Mouse (Mus musculus) CD8-positive naive resting alpha-beta T cell, adult 2 months (primary cell): Measurements from ENCODE around the gene Mark4.

Experiments
- DNase-seq, 2 experiments: peaks; one replicate each; pipeline ENCODE4 v3.0.0; 2022; ENCODE audit warnings: low read depth in 2 of 2, low spot score in 2 of 2

Gene Mark4

GRCm38 (mm10) chr7:19458591-19459111 lies at the start of gene Mark4:
Gene Mark4 (minus strand): TSS chr7:19458821.
- peak; percentile 57 to 60 for DNase-seq

GRCm38 (mm10) chr7:19507612-19507981 lies 49.0 kb upstream of the Mark4 start:
- no peak for DNase-seq

GRCm38 (mm10) chr7:19506969-19507611 lies 48.5 kb upstream of the Mark4 start:
- peak in 1 of 2 experiments; percentile 23 for DNase-seq

GRCm38 (mm10) chr7:19506326-19506725 lies 47.7 kb upstream of the Mark4 start:
- DNase-seq: no peak

- peak; percentile 37 to 51 for DNase-seq
These were observed 45.0 kb upstream of the Mark4 start for GRCm38 (mm10) chr7:19503481-19504068.

GRCm38 (mm10) chr7:19501658-19502057 lies 43.0 kb upstream of the Mark4 start:
- DNase-seq: no peak

- no peak for DNase-seq
These were observed 42.1 kb upstream of the Mark4 start for GRCm38 (mm10) chr7:19500420-19501363.

GRCm38 (mm10) chr7:19498326-19498725 lies 39.7 kb upstream of the Mark4 start:
- DNase-seq: no peak

GRCm38 (mm10) chr7:19496214-19496555 lies 37.6 kb upstream of the Mark4 start:
- no peak for DNase-seq

- no peak for DNase-seq
These were observed 37.0 kb upstream of the Mark4 start for GRCm38 (mm10) chr7:19495521-19496213.

GRCm38 (mm10) chr7:19494751-19495474 lies 36.3 kb upstream of the Mark4 start:
- no peak for DNase-seq

GRCm38 (mm10) chr7:19491731-19492130 lies 33.1 kb upstream of the Mark4 start:
- no peak for DNase-seq

GRCm38 (mm10) chr7:19489525-19489924 lies 30.9 kb upstream of the Mark4 start:
- DNase-seq: no peak

GRCm38 (mm10) chr7:19486549-19486948 lies 27.9 kb upstream of the Mark4 start:
- DNase-seq: no peak

GRCm38 (mm10) chr7:19485488-19485887 lies 26.9 kb upstream of the Mark4 start:
- DNase-seq: no peak

- DNase-seq: no peak
These were observed 24.7 kb upstream of the Mark4 start for GRCm38 (mm10) chr7:19483281-19483680.

- no peak for DNase-seq
These were observed 19.2 kb upstream of the Mark4 start for GRCm38 (mm10) chr7:19477624-19478384.

GRCm38 (mm10) chr7:19477084-19477483 lies 18.5 kb upstream of the Mark4 start:
- DNase-seq: no peak

- DNase-seq: no peak
These were observed 15.3 kb upstream of the Mark4 start for GRCm38 (mm10) chr7:19473875-19474443.
